Mouse (Mus musculus) spleen, adult 2 months (tissue): Measurements from ENCODE around the gene Nek9. TPM values are rescaled to one million over a fixed set of nuclear protein-coding genes. Genes with fewer than 3 reads are reported as not detected.

Experiments used
- DNase-seq, 2 experiments: peaks; one replicate each; pipeline versions ENCODE4 v3.0.0 to v3.0.0-alpha.2; 2012 to 2021; ENCODE audit warnings: low spot score in 2 of 2, low read depth in 1 of 2
- H3K27ac ChIP-seq: fragments of 200-500 bp; 2 replicates; pipeline ENCODE4 v1.5.1; 2012; ENCODE audit warnings: low read length, inconsistent platforms; ENCODE audit not compliant: insufficient read depth
- H3K27me3 ChIP-seq: fragments of 200-500 bp; 2 replicates; pipeline ENCODE4 v1.6.1; 2012; ENCODE audit warnings: mild to moderate bottlenecking, moderate library complexity, low read length, inconsistent platforms; ENCODE audit not compliant: control insufficient read depth, insufficient read depth
- H3K36me3 ChIP-seq: fragments of 200-500 bp; 2 replicates; pipeline ENCODE4 v1.6.1; 2012; ENCODE audit warnings: mild to moderate bottlenecking, low read length, inconsistent platforms; ENCODE audit not compliant: control insufficient read depth, insufficient read depth
- H3K4me1 ChIP-seq: fragments of 200-500 bp; 2 replicates; pipeline ENCODE4 v1.6.1; 2011; ENCODE audit warnings: inconsistent platforms; ENCODE audit not compliant: control insufficient read depth, insufficient read depth, insufficient read length
- H3K4me3 ChIP-seq: fragments of 200-500 bp; 2 replicates; pipeline ENCODE4 v1.5.1; 2011; ENCODE audit warnings: mild to moderate bottlenecking, inconsistent platforms; ENCODE audit not compliant: insufficient read depth, insufficient read length; ENCODE audit errors: extremely low read depth
- CTCF ChIP-seq: fragments of 200-500 bp; IDR thresholded peaks from 2 replicates; pipeline ENCODE4 v1.5.1; 2011; ENCODE audit warnings: mild to moderate bottlenecking, inconsistent platforms; ENCODE audit not compliant: insufficient read depth, insufficient read length, insufficient replicate concordance; ENCODE audit errors: extremely low read depth
- POLR2A ChIP-seq: fragments of 200-500 bp; IDR thresholded peaks from 2 replicates; pipeline ENCODE4 v1.6.1; 2011; ENCODE audit warnings: low read depth, low read length, inconsistent platforms
- WGBS: fragments of 180-500 bp; shearing (Covaris S2); methylation state at CpG from one replicate; pipeline ENCODE4 v1.1.7; 2018; 5-methylcytosine and 5-hydroxymethylcytosine counted together
- polyA plus RNA-seq: library from polyadenylated mRNA; depleted of rRNA; stranded (reverse); fragments of >200 nt; gene quantifications from 2 replicates; pipeline ENCODE4 v1.2.3, GENCODE M21; 2012

The Nek9 gene
- polyA plus RNA-seq, 1 experiment: 18.7 TPM

DNA sequence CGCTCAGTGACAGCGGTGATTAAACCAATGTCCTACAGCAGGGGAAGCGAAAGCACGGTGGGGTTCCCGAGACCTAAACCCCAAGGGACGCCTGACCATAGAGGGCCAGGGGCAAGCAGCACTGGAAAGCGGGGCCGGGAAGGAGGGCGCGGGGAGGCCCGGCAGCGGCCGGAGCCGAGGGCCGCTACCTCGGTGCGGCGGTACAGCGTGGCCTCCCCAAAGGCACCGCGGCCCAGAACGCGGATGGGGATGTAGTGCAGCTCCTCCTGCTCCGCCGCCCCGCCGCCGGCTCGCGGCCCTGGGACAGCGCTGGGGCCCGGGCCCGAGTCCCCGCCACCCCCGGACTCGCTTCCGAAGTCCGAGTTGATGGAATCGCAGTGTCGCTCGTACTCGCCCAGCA, 347 bp downstream of the Nek9 start:
- Histone ChIP-seq H3K4me3 (peak overlapping the region; percentile 93), H3K4me1 (peaks cover 3% of the 10 kb centered on the region; the same call in 1 of the 2 replicates), H3K36me3 (peaks cover 18% of the 10 kb centered on the region), H3K27ac (peak overlapping the region; percentile 85), H3K27me3 (no peaks in the 10 kb centered on the region; the same call in 1 of the 2 replicates)
- no peak for TF ChIP-seq CTCF
- TF ChIP-seq POLR2A: no peak
- no peak for DNase-seq
- WGBS: under 1% methylated on average over 30 of the region's 42 CpGs

DNA sequence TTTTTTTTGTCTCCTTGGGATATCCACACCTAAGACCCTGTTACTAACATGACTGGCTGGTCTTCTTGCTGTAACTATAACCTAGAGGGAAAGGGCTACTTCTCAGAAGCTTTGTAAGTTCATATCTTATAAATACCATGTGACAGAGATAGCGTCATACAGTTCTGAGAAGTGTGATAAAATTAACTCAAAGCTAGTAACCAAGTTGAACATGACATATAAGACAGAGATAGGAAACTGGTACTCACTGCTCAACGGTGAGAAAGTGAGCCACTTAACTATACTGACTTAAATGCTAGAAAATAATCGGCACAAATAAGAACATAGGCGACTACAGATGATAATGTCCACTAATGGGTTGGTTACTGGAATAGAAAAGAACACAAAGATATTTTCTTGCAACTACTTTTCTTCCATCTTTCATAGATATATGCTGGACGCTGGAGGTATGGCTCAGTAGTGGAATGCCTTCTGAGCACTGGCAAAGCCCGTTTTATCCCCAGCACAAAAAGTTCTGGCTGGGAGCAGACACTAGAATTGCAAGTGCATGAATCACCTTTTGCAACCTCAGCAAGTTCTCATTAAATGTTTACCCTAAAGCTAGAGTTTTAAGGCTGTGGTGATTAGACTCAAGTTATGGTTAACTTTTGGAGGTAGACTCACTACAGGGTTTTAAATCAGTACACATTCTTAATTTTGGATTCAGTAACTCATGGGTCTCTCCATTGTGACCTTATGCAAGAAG, 1.4 kb downstream of the Nek9 start:
- Histone ChIP-seq H3K27ac (no peak overlapping the region), H3K4me1 (peaks cover 3% of the 10 kb centered on the region; the same call in 1 of the 2 replicates), H3K4me3 (no peak overlapping the region), H3K27me3 (no peaks in the 10 kb centered on the region; the same call in 1 of the 2 replicates), H3K36me3 (peaks cover 18% of the 10 kb centered on the region)
- WGBS: 79% methylated on average over 6 of the region's 6 CpGs
- TF ChIP-seq POLR2A: no peak
- TF ChIP-seq CTCF: no peak
- no peak for DNase-seq

DNA sequence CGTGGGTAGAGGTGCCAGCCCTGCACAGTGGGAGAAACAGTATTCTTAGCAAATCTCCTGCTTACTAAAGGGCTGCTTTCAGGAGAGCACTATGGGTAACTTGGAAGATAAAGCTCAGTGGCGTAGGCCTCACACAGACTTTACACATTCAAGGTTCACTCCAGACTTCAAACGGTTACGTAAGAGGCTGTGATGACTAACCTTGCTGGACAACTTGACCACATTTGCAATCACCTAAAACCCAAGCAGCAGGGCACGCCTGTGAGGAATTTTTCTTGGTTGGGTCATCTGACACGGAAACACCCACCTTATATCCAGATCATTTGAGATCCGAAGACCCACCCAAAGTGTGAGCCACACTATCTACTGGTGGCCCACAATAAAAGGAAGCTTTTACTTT, 9.0 kb downstream of the Nek9 start:
- no peak for DNase-seq
- 88% methylated on average over 7 of the region's 7 CpGs for WGBS

DNA sequence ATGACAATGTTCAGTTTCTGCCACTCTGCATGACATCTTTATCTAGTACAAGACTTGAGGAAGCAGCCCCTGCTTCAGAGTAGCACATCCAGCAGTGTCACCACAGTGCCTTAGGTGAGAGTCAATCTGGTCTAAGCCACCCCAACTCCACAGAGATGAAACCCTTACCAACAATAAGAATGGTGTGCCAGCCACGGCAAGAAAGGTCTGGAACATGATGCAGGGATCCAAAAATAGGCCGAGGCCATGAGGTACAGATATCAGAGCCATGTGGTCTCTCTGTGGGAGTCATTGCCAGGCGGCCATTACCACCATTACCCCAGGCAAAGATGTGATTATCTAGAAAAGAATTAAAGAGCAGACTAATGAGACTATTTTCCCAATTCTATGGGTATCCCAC, 30.5 kb downstream of the Nek9 start:
- TF ChIP-seq POLR2A (no peak), CTCF (no peak)
- 82% methylated on average over 3 of the region's 3 CpGs for WGBS
- Histone ChIP-seq H3K4me3 (no peak overlapping the region), H3K27ac (no peak overlapping the region), H3K36me3 (peaks cover 44% of the 10 kb centered on the region), H3K4me1 (peaks cover 6% of the 10 kb centered on the region; the same call in 1 of the 2 replicates), H3K27me3 (no peaks in the 10 kb centered on the region)
- no peak for DNase-seq

More for the DNA sequence above, 9.0 kb downstream of the Nek9 start:
- Histone ChIP-seq H3K36me3 (peaks cover 43% of the 10 kb centered on the region), H3K4me3 (no peak overlapping the region), H3K4me1 (no peaks in the 10 kb centered on the region), H3K27me3 (no peaks in the 10 kb centered on the region), H3K27ac (no peak overlapping the region)
- TF ChIP-seq POLR2A (no peak), CTCF (no peak)

DNA sequence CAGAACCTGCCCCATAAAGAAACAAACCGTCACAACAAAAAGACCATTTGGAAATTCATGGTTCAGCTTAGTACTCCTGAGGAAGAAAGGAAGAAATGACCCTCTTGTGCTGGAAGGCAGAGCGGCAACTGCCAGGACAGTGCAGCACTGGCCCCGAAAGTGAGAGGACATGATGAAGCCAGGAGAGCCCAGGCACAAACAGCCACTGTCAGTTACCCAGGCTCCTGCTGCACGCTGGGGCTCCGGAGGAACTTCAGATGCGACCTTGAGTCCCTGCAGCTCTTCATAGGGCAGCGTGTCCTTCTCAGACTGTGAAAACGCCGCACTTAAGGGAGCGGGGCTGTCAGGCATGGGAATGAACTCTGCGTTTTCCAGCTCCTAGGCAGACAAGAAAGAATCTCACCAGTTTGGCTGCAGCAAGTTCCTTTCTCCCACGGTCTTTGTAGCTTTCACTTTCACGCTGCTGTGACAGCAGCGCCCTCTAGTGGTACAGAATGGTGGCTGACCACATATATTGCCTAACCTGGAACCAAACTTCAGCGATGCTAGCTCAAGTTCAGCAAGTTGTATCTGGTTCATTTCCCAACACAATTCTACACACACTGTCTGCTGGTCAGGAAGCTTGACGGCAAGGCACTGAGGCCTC, 33.8 kb downstream of the Nek9 start:
- H3K36me3 ChIP-seq: peaks cover 34% of the 10 kb centered on the region

DNA sequence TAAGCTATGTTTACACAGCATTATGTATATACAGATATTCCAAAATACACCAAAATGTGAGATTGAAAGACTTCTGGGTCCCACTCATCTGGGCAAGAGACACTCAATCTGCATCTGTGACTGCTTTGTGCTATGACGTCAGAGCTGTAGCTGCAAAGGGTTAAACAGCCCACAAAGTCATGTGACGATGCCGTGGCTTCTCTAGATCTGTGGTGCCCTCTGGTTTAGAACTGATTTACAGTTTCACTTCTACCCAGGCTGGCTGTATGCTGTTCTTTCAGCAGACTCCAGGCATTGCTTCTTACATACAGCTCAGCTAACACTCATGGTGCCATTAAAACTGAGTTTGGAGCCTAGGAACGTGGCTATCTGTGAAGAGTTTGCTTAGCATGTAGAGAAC, 34.4 kb downstream of the Nek9 start:
- DNase-seq: peak; percentile 36 to 70
- Histone ChIP-seq H3K36me3 (peaks cover 31% of the 10 kb centered on the region), H3K27ac (peak overlapping the region; percentile 50; the same call in 1 of the 2 replicates), H3K4me1 (peaks cover 6% of the 10 kb centered on the region; the same call in 1 of the 2 replicates), H3K4me3 (no peak overlapping the region), H3K27me3 (no peaks in the 10 kb centered on the region)
- WGBS: 28% methylated on average over 4 of the region's 4 CpGs
- no peak for TF ChIP-seq POLR2A
- no peak for TF ChIP-seq CTCF

More for the DNA sequence above, 33.8 kb downstream of the Nek9 start:
- TF ChIP-seq POLR2A (no peak), CTCF (peak; percentile 94; the same call in 1 of the 2 replicates)
- Histone ChIP-seq H3K27ac (peak overlapping the region; percentile 50), H3K27me3 (no peaks in the 10 kb centered on the region), H3K4me3 (peak overlapping the region; percentile 36; the same call in 1 of the 2 replicates), H3K4me1 (peaks cover 6% of the 10 kb centered on the region; the same call in 1 of the 2 replicates)
- peak; percentile 64 to 75 for DNase-seq
- 40% methylated on average over 16 of the region's 16 CpGs for WGBS

DNA sequence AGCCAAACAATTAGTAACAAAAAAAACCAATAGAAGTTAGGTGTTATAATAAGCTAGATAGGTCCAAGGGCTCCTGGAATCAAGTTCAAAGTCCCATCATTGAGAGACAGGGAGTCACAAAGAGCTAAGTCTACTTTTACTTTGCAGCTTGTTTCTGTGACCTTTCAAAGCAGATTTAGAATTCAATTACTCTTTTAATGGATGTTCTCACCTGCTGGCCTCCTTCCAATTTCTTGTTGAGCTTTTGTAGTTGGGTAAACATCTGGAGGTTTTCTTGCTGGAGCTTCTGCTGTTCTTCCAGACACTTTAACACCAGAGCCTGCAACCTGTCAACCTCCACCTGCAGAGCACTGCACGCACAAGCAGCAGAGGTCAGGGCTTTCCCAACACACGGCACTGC, 35.9 kb downstream of the Nek9 start:
- TF ChIP-seq POLR2A (no peak), CTCF (no peak)
- peaks cover 26% of the 10 kb centered on the region for H3K36me3 ChIP-seq
- WGBS: 96% methylated on average over 2 of the region's 2 CpGs
- H3K4me1 ChIP-seq: peaks cover 6% of the 10 kb centered on the region; the same call in 1 of the 2 replicates
- H3K27ac ChIP-seq: no peak overlapping the region
- no peak overlapping the region for H3K4me3 ChIP-seq
- DNase-seq: no peak
- H3K27me3 ChIP-seq: no peaks in the 10 kb centered on the region
